8 mouse cellular contexts compared by ENCODE assay signal in the genomic region with DNA sequence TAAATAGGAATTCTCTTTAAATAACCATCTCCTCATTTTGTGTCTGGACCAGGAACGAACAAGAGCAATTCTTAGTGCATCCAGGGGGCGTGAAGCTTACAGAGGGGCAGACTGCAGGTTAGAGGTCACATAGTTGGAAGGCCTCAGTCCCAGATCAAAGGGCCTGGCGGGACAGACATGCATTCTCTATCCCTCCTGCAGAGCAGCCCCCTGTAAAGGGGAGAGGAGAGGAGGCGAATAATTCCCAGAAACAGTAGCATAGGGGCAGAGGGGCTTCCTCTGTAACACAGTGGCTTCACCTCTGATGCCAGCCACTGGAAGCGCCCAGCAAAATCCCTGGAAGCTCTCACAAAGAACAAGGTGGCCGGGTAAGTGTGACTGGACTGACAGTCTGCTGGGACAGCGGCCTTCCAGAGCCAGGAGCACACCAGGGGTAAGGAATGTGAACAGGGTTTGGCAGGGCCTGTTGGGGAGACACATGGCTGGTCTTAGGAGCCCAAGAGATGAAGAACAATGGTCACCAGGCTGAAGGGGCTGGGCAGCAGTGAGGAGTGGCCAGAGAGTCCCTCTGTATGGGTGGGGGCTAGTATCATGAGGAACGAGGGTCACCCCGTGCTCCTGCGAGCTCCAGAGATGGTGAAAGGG. TPM values are rescaled to one million over a fixed set of nuclear protein-coding genes. Genes with fewer than 3 reads are reported as not detected.
DNase-seq lines count a peak whose midpoint lies in the region; ATAC-seq and TF ChIP-seq lines count a peak whose summit lies in the region.

No protein-coding gene starts in this region.

- H3K4me1 ChIP-seq in forebrain, embryonic 13.5 days = peaks cover 13% of the 10 kb centered on the region
- H3K4me1 ChIP-seq in forebrain, embryonic 16.5 days (replicated peaks; ENCODE audit: control insufficient read depth, insufficient read depth, low read length) = peaks cover 5% of the 10 kb centered on the region
- H3K4me1 ChIP-seq in limb, embryonic 14.5 days (ENCODE audit: control insufficient read depth, insufficient read depth, low read length) = peaks cover 14% of the 10 kb centered on the region; the same call in 1 of the 2 replicates

- H3K27ac ChIP-seq in forebrain, embryonic 13.5 days = peak overlapping the region; percentile 25
- H3K27ac ChIP-seq in forebrain, embryonic 16.5 days (ENCODE audit: low read length) = no peak overlapping the region
- 0 out of 2 replicates have a peak overlapping the region, but pooled peaks have one; percentile 38 for H3K27ac ChIP-seq in limb, embryonic 14.5 days (replicated peaks; ENCODE audit: low read depth, low read length)

- H3K36me3 ChIP-seq in forebrain, embryonic 13.5 days (ENCODE audit: poor library complexity, severe bottlenecking) = peaks cover 51% of the 10 kb centered on the region
- peaks cover 23% of the 10 kb centered on the region for H3K36me3 ChIP-seq in forebrain, embryonic 16.5 days (ENCODE audit: control insufficient read depth, insufficient read depth)
- H3K36me3 ChIP-seq in limb, embryonic 14.5 days (ENCODE audit: control insufficient read depth, insufficient read depth, low read length) = peaks cover 49% of the 10 kb centered on the region

- TF ChIP-seq POLR2A in limb, embryonic 14.5 days (IDR thresholded peaks at IDR 0.05; ENCODE audit: borderline replicate concordance, extremely low read depth, insufficient read depth, insufficient read length) = no peak

- no peak overlapping the region for H3K4me3 ChIP-seq in forebrain, embryonic 13.5 days
- no peak overlapping the region for H3K4me3 ChIP-seq in forebrain, embryonic 16.5 days (replicated peaks; ENCODE audit: low read length)
- H3K4me3 ChIP-seq in limb, embryonic 14.5 days (replicated peaks; ENCODE audit: low read length) = no peak overlapping the region

- no peak overlapping the region for H3K4me2 ChIP-seq in forebrain, embryonic 13.5 days
- H3K4me2 ChIP-seq in forebrain, embryonic 16.5 days (ENCODE audit: low read length) = no peak overlapping the region
- no peak overlapping the region for H3K4me2 ChIP-seq in limb, embryonic 14.5 days (replicated peaks; ENCODE audit: low read depth, low read length, severe bottlenecking)

- 35% methylated on average over 10 of the region's 10 CpGs for WGBS in forebrain, embryonic 13.5 days
- WGBS in forebrain, embryonic 16.5 days = 40% methylated on average over 10 of the region's 10 CpGs
- WGBS in limb, embryonic 14.5 days = 40% methylated on average over 10 of the region's 10 CpGs

- H3K27me3 ChIP-seq in forebrain, embryonic 13.5 days = no peaks in the 10 kb centered on the region
- H3K27me3 ChIP-seq in forebrain, embryonic 16.5 days (replicated peaks; ENCODE audit: control insufficient read depth, insufficient read depth, low read length) = no peaks in the 10 kb centered on the region
- no peaks in the 10 kb centered on the region for H3K27me3 ChIP-seq in limb, embryonic 14.5 days (ENCODE audit: control insufficient read depth, insufficient read depth, low read length)

- no peaks in the 10 kb centered on the region for H3K9me3 ChIP-seq in forebrain, embryonic 13.5 days (replicated peaks)
- H3K9me3 ChIP-seq in forebrain, embryonic 16.5 days (ENCODE audit: control insufficient read depth, low read length) = no peaks in the 10 kb centered on the region
- no peaks in the 10 kb centered on the region for H3K9me3 ChIP-seq in limb, embryonic 14.5 days (ENCODE audit: control insufficient read depth, low read length)

- ATAC-seq in forebrain, embryonic 13.5 days = no peak
- no peak for ATAC-seq in forebrain, embryonic 16.5 days
- no peak for ATAC-seq in limb, embryonic 14.5 days (ENCODE audit: low FRiP score, low read depth)

- no peak overlapping the region for H3K9ac ChIP-seq in forebrain, embryonic 13.5 days
- H3K9ac ChIP-seq in forebrain, embryonic 16.5 days (replicated peaks; ENCODE audit: low read depth, low read length) = no peak overlapping the region
- no peak overlapping the region for H3K9ac ChIP-seq in limb, embryonic 14.5 days (ENCODE audit: low read depth, low read length, severe bottlenecking)

- DNase-seq in retina, embryonic 14.5 days (ENCODE audit: low spot score) = peak; percentile 19
- no peak for DNase-seq in retina, postnatal 1 day
- no peak for DNase-seq in limb, embryonic 14.5 days (ENCODE audit: low spot score)
- DNase-seq in yolk sac, embryonic 10.5 days (ENCODE audit: low spot score) = peak; percentile 79
- no peak for DNase-seq in urinary bladder, adult 18-20 months (ENCODE audit: low spot score in 2 of 2)
- DNase-seq in lung, postnatal 4 days = no peak

RNA-seq across cellular contexts. Expression of gene Unc13d, which starts 1.0 kb away (rescaled TPM):
- polyA plus RNA-seq in forebrain, embryonic 13.5 days (2015; fragmentation: Nextera tagmentation; extraction: Ambion mirVana) = 0.84 and 0.98 TPM in 2 replicates
- polyA plus RNA-seq in forebrain, embryonic 16.5 days (2015; fragmentation: Nextera tagmentation; extraction: Ambion mirVana) = 0.60 and 0.62 TPM in 2 replicates
- polyA plus RNA-seq in limb, embryonic 14.5 days (2012; rRNA removed) = 4.1 and 4.3 TPM in 2 replicates
- 3.4 and 3.8 TPM in 2 replicates for polyA plus RNA-seq in limb, embryonic 14.5 days (2014; fragmentation: Nextera tagmentation; extraction: Ambion mirVana)

RNA-seq across cellular contexts. Expression of gene Wbp2, which starts 8.0 kb away (rescaled TPM):
- 114 and 115 TPM in 2 replicates for polyA plus RNA-seq in forebrain, embryonic 13.5 days (2015; fragmentation: Nextera tagmentation; extraction: Ambion mirVana)
- 162 and 163 TPM in 2 replicates for polyA plus RNA-seq in forebrain, embryonic 16.5 days (2015; fragmentation: Nextera tagmentation; extraction: Ambion mirVana)
- polyA plus RNA-seq in limb, embryonic 14.5 days (2012; rRNA removed) = 58.6 and 76.2 TPM in 2 replicates
- 56.8 and 57.7 TPM in 2 replicates for polyA plus RNA-seq in limb, embryonic 14.5 days (2014; fragmentation: Nextera tagmentation; extraction: Ambion mirVana)

RNA-seq across cellular contexts. Expression of gene Trim47, which starts 48.2 kb away (rescaled TPM):
- 2.7 and 2.8 TPM in 2 replicates for polyA plus RNA-seq in forebrain, embryonic 13.5 days (2015; fragmentation: Nextera tagmentation; extraction: Ambion mirVana)
- polyA plus RNA-seq in forebrain, embryonic 16.5 days (2015; fragmentation: Nextera tagmentation; extraction: Ambion mirVana) = 6.6 and 8.7 TPM in 2 replicates
- 25.5 and 35.2 TPM in 2 replicates for polyA plus RNA-seq in limb, embryonic 14.5 days (2012; rRNA removed)
- 25.1 and 28.5 TPM in 2 replicates for polyA plus RNA-seq in limb, embryonic 14.5 days (2014; fragmentation: Nextera tagmentation; extraction: Ambion mirVana)

RNA-seq across cellular contexts. Expression of gene Unk, which starts 48.7 kb away (rescaled TPM):
- 38.0 and 42.3 TPM in 2 replicates for polyA plus RNA-seq in forebrain, embryonic 13.5 days (2015; fragmentation: Nextera tagmentation; extraction: Ambion mirVana)
- 37.6 and 42.1 TPM in 2 replicates for polyA plus RNA-seq in forebrain, embryonic 16.5 days (2015; fragmentation: Nextera tagmentation; extraction: Ambion mirVana)
- polyA plus RNA-seq in limb, embryonic 14.5 days (2012; rRNA removed) = 80.3 and 99.4 TPM in 2 replicates
- 33.1 and 39.2 TPM in 2 replicates for polyA plus RNA-seq in limb, embryonic 14.5 days (2014; fragmentation: Nextera tagmentation; extraction: Ambion mirVana)

RNA-seq across cellular contexts. Expression of gene H3f3b, which starts 51.0 kb away (rescaled TPM):
- polyA plus RNA-seq in forebrain, embryonic 13.5 days (2015; fragmentation: Nextera tagmentation; extraction: Ambion mirVana) = 2,689 and 2,766 TPM in 2 replicates
- 2,318 and 2,532 TPM in 2 replicates for polyA plus RNA-seq in forebrain, embryonic 16.5 days (2015; fragmentation: Nextera tagmentation; extraction: Ambion mirVana)
- polyA plus RNA-seq in limb, embryonic 14.5 days (2012; rRNA removed) = 871 and 951 TPM in 2 replicates
- 1,919 and 2,014 TPM in 2 replicates for polyA plus RNA-seq in limb, embryonic 14.5 days (2014; fragmentation: Nextera tagmentation; extraction: Ambion mirVana)

Comparison
In these comparisons a context has a peak if more than half of its experiments do, and no peak if none do; other contexts are left out.
1. DNase-seq: peak in retina, embryonic 14.5 days (single experiment) and yolk sac, embryonic 10.5 days (single experiment); none in retina, postnatal 1 day (single experiment), limb, embryonic 14.5 days (single experiment), urinary bladder, adult 18-20 months (0 of 2) and lung, postnatal 4 days (0 of 2).